Mouse (Mus musculus) adrenal gland, postnatal 25 days (tissue): Measurements from ENCODE around the gene Pzp. TPM values are rescaled to one million over a fixed set of nuclear protein-coding genes. Genes with fewer than 3 reads are reported as not detected.
A peak's percentile ranks its signal among the peaks of the same experiment; 100 is the strongest.

ENCODE experiments used
- DNase-seq: peaks from one replicate; pipeline ENCODE4 v3.0.0; 2021; ENCODE audit warnings: mixed read lengths
- total RNA-seq: library from RNA; stranded (reverse); gene quantifications from 2 replicates; pipeline ENCODE4 v1.2.3, GENCODE M21; 2021

Pzp gene
- total RNA-seq, 1 experiment from 2014 or later: 0.30 TPM

GRCm38 (mm10) chr6:128479463-128480454, 46.8 kb downstream of the Pzp start:
- DNase-seq: peak; percentile 98

GRCm38 (mm10) chr6:128477495-128477894, 49.0 kb downstream of the Pzp start:
- no peak for DNase-seq

DNA sequence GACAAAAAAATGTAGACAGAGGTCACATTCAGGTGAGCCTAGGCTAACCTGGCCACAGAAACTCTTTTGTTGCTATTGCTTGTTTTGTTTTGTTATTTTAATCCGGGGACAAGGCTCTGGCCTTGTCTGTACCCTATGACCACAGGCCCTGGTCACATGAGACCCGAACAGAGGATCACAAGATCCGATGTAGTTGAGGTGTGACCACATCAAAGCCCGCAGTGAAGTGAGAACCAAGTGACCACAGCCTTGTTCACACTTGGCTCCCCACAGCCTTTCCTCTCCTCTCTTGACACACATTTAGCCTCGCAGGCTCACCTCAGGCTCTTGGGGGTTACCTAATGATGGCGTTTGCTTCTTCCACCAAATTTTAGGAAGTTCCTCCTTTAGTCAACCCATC, 52.4 kb downstream of the Pzp start:
- no peak for DNase-seq

- peak; percentile 74 for DNase-seq
Observed at GRCm38 (mm10) chr6:128469451-128469850, 57.1 kb downstream of the Pzp start.

- peak; percentile 67 for DNase-seq
Observed at GRCm38 (mm10) chr6:128467298-128467697, 59.2 kb downstream of the Pzp start.

DNA sequence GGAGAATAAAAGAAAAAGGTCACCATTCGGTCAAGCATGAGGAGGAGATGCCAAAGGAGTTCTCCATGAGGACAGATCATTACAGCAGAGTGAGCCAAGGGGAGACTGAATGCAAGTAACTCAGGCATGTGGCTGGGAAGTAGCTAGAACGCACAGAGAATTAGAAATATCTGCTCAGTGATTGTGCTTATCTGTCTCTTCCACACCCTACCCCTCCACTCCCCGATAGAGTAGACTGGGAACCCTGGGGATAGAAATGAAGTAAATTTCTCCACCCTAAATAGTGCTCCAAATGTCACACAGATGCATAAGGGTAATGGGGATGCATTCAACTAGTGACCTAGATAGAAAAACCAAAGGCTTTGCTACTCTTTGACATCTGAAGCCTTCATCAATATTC, 60.0 kb downstream of the Pzp start:
- no peak for DNase-seq

DNA sequence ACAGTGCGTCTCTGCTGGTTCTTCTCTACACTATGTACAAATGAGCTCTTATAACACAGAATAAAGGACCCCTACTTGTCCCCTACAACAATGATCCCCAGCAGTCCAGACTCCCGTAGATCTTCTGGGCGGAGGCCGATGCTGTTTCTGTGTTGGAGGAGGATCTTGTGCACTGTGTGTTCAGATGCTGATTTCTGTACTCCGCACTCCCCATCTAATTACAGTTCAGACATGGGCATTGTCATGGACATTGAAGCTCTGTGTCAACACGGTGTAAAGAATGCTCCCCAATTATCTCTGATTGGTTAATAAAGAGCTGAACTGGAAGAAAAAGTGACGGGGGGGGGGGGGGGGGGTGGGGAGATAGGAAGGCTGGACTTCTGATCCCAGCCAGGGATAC, 60.5 kb downstream of the Pzp start:
- DNase-seq: no peak

- DNase-seq: no peak
Observed at GRCm38 (mm10) chr6:128464996-128465395, 61.5 kb downstream of the Pzp start.

DNA sequence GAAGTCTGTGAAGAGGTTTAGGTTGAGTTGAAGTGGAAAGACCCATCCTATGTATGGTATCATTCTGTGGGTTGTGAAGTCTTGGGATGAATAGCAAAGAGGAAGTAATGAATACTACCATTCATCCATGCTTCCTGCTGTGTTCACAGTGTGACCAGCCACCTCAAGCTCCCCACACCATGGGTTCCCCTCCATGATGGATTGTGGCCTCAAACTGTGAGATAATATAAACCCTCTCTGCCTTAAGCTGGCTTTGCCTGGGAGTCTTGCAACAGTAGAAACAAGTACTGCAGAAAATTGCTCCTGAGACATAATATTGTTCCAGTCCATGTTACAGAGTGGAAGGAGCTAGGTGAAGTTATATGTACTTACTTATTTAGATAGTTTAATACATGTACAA, 64.9 kb downstream of the Pzp start:
- no peak for DNase-seq

DNA sequence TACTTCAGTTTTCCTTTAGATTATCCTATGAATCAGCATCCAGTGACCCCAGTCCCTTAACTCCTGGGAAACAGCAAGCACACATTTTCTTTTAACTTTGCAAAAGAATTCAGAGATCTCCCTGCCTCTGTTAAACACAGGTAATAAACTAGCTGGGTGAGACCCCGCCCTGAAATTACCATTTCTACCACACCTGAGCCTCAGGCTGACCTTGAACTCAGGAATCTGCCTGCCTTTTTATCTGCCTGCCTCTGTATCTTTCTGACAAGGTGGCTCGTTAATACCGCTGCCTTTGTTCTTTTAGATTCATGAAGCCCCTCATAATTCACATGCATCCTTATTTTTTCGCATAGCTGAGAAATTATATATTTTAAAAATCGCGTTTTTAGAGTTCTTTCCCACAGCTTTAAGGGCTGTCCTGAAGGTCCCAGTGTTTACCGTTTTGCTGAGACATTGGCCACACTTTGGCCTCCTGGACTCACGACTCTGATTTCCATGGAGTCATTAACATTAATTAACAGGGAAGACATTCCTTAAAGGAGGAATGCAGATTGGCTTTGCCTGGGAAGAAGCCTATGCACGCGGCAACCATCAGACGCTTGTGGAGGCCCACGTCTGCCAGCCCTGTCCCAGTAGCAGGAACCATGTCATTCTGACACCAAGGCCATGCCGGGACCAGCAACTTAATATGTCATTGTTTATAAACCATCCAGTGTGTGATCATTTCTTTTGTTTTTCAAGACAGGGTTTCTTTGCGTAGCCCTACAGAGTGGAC, 65.6 kb downstream of the Pzp start:
- no peak for DNase-seq

DNA sequence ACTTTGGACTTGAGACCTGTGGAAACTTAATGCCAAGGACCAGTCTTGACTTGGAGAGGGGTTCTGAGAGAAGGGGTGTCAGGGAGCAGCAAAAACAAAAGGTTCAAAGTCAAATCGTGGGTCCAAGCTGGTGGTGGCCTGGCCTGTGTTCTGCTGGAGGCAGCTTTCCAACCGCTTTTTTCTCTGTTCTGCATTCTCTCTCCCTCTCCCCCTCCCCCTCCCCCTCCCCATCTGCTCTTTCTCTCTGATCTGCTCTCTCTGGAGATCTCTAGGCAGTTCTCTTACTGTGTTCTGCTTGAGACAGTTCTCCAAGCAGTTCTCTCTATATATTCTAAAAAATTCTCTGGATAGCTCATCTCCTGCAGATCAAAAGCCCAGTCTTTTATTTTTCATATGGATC, 66.2 kb downstream of the Pzp start:
- no peak for DNase-seq

GRCm38 (mm10) chr6:128457186-128457585, 69.3 kb downstream of the Pzp start:
- no peak for DNase-seq

DNA sequence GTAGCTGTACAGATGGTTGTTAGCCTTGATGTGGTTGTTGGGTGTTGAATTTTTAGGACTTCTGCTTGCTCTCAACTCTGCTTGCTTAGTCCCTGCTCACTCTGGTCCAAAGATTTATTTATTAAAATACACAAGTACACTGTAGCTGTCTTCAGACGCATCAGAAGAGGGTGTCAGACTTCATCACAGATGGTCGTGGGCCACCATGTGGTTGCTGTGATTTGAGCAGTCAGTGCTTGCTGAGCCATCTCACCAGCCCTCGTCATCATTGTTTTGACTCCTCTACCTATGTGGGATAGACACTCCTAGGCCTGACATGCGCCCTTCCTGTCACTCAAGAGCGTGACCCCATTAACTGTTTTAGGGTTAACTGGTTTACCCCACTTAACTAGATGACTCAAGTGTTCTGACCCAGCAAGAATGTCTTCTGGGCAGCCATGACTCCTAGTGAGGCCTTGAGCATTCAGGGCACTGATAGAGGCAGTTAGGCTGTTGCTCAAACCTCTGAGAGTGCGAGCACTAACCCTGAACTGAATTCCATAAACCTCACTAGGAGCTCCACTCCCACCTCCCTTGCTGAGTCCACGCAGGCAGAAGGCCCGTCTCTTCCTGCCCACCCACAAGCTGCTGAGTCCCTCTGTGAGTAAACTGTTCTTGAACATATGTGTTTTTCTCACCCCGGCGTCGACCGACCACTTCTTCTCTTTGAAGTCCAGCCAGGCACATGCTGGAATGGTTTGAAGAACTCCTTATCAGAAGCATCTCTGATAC, 70.5 kb downstream of the Pzp start:
- DNase-seq: peak; percentile 16

- no peak for DNase-seq
Observed at GRCm38 (mm10) chr6:128447063-128447462, 79.5 kb downstream of the Pzp start.

GRCm38 (mm10) chr6:128445761-128446535, 80.6 kb downstream of the Pzp start:
- DNase-seq: peak; percentile 50

DNA sequence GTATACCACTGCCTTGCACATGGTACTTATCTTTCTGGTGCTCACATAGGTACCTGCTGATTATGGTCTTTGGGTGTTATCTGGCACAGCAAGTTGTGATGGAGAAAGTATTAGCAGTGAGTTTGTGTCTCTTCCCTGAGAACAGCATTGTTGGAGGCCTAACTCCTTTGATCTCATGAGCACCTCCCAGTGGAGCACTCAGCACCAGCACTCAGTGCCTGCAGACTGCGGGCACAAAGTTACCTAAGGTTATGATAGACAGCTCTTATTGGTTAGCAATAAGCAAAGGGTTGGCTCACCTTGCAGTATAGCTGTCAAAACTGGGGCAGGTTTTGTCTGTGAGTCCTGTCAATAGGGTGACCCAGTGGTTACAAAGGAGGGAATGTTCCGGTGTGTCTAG, 86.3 kb downstream of the Pzp start:
- no peak for DNase-seq

DNA sequence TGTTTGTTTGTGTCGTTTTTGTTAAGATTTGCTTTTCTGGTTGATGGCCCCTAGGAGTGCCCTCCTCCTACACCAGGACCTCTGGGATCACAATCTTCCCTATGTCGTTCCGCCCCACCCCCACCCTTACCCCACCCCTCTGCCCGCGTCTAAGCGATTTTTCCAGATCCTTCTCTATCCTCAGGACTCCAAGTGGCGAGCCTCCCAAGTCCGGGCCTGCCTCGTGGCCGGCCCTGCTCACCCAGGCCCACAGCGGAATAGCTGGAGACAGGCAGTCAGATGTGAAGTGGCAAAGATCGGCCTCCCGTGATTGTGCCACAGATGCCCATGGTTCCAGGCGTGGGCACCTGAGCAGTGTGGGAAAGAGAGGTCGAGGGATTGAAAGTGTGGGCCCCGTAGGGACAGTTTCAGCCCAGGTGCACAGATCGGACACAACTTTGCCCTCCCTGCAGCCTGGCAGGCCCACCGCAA, 87.6 kb downstream of the Pzp start:
- DNase-seq: no peak

DNA sequence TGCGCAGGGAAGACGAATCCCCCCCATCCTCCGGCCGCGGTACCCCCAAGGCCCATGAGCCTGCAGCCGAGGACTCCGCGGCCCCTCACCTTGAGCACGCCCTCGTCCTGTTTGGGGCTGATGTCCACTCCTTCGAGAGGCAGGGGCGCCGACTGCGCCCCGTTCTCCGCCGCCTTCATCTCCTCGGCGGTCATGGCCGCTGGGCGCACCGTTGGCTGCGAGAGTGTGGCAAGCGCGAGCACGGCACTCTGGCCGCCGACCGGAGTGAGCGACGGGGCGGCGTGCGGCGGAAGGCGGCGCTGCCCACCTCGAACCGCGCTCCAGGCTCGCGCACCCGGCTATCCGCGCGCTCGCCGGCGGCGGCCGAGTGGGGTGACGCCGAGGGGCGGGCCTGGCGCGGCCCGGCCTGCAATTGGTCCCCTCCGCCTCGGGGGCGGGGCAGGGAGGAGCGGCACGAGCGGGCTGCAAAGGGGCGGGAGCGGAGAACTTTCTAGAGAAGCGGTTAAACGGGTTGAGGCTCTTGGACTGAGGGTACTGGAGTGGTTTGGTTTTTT, 88.1 kb downstream of the Pzp start, which contains the start of gene Fkbp4:
Fkbp4 (minus strand) TSS at position 361 of the 554 bp plus-strand sequence.
- DNase-seq: peak; percentile 96

DNA sequence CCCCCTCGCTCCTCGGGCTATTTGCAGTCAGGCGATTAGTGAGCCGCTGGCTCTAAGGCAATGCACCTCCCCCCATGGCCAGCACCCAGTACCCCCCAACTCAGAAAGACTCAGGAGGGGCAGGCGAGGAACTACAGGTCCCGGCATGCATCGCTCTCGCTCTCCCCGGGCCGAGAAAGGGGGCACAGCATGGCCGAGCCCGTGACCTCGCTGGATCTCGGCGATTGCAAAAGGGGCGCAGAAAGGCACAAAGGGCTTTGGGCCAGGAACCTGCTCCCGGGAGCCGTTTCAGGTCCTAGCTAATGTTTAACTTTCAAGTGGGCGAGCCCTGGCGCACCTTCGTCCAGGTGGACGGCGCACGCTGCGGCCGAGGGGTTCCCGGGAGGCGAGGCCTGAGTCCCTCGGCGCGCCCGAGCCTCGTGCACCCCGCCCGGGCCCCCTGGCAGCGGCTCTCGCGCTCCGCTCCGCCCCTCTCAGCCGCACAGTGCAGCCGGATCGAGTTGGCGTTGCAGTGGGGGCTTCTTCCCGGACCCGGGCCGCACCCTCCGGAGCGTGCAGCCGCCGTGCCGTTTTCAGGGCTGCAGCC, 88.7 kb downstream of the Pzp start:
- DNase-seq: peak; percentile 70

DNA sequence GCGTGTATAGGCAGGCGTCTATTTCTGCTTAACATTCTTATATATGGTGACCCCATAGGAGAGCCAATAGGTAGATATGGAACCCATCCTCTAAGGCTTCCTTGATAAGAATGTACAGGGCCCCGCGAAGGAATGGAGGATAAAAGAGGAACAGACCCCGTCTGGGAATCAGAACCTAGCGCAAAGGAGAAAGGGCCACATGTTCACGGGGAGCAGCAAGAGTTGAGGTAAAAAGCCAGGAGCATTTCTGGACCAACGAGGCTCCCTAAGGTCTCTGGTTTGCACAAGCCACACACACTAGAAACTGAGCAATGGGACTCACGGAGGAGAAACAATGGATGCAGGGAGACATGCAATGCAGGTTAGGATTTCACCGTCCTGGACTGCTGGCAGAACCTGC, 89.2 kb downstream of the Pzp start:
- DNase-seq: no peak
